Mouse (Mus musculus): Measurements from ENCODE around the gene Txnl4b. TPM values are rescaled to one million over a fixed set of nuclear protein-coding genes. Genes with fewer than 3 reads are reported as not detected.

Txnl4b gene
- polyA plus RNA-seq, 1 experiment: 10.5 TPM

GRCm38 (mm10) chr8:109542748-109543519 is 22.8 kb upstream of the Txnl4b start:
- H3K9ac ChIP-seq (ENCODE audit: low read depth, poor library complexity, severe bottlenecking): no peak overlapping the region
- H3K4me3 ChIP-seq (ENCODE audit: low read depth, low read length): no peak overlapping the region
- peaks cover 3% of the 10 kb centered on the region for H3K4me1 ChIP-seq (ENCODE audit: control insufficient read depth, insufficient read depth, low read length)
- H3K36me3 ChIP-seq (ENCODE audit: control insufficient read depth, insufficient read depth, low read length, poor library complexity, severe bottlenecking): peaks cover 3% of the 10 kb centered on the region; the same call in 1 of the 2 replicates
- H3K27me3 ChIP-seq (ENCODE audit: control insufficient read depth, insufficient read depth, low read length, poor library complexity, severe bottlenecking): no peaks in the 10 kb centered on the region
- no peaks in the 10 kb centered on the region for H3K9me3 ChIP-seq (replicated peaks; ENCODE audit: control insufficient read depth, insufficient read depth, low read length, poor library complexity, severe bottlenecking)
- TF ChIP-seq POLR2A (IDR thresholded peaks at IDR 0.05; ENCODE audit: insufficient read depth, low read length) (no peak), EP300 (IDR thresholded peaks at IDR 0.05; ENCODE audit: insufficient read depth, low read depth, low read length) (no peak)
- no peak overlapping the region for H3K27ac ChIP-seq (ENCODE audit: insufficient read depth, low read length)

DNA sequence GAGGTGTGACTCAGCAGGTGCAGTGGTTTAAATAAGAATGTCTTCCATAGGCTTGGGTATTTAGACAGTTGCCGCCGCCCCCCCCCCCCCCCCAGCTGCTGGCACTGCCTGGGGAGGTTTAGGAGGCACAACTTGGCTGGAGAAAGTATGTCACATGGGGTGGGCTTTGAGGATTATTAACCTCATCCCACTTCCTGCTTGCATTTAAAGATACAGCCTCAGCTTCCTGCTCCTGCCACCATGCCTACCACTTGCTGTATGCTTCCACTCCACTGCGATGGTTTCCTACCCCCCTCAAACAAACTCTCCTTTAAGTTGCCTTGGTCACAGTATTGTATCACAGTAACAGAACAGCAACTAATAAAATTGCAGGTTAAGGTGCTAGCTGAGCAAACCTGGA is 21.6 kb upstream of the Txnl4b start:
- Histone ChIP-seq H3K9ac (ENCODE audit: low read depth, poor library complexity, severe bottlenecking) (no peak overlapping the region), H3K4me3 (ENCODE audit: low read depth, low read length) (no peak overlapping the region), H3K27me3 (ENCODE audit: control insufficient read depth, insufficient read depth, low read length, poor library complexity, severe bottlenecking) (no peaks in the 10 kb centered on the region), H3K27ac (ENCODE audit: insufficient read depth, low read length) (no peak overlapping the region; the same call in 1 of the 2 replicates), H3K4me1 (ENCODE audit: control insufficient read depth, insufficient read depth, low read length) (peaks cover 3% of the 10 kb centered on the region), H3K36me3 (ENCODE audit: control insufficient read depth, insufficient read depth, low read length, poor library complexity, severe bottlenecking) (peaks cover 12% of the 10 kb centered on the region; the same call in 1 of the 2 replicates), H3K9me3 (replicated peaks; ENCODE audit: control insufficient read depth, insufficient read depth, low read length, poor library complexity, severe bottlenecking) (no peaks in the 10 kb centered on the region)
- TF ChIP-seq CTCF (IDR thresholded peaks at IDR 0.05; ENCODE audit: low read depth, low read length) (no peak), POLR2A (IDR thresholded peaks at IDR 0.05; ENCODE audit: insufficient read depth, low read length) (no peak), EP300 (IDR thresholded peaks at IDR 0.05; ENCODE audit: insufficient read depth, low read depth, low read length) (no peak)

GRCm38 (mm10) chr8:109551663-109552062 is 14.0 kb upstream of the Txnl4b start:
- H3K9ac ChIP-seq (ENCODE audit: low read depth, poor library complexity, severe bottlenecking): no peak overlapping the region
- no peak overlapping the region for H3K27ac ChIP-seq (ENCODE audit: insufficient read depth, low read length)
- no peaks in the 10 kb centered on the region for H3K4me1 ChIP-seq (ENCODE audit: control insufficient read depth, insufficient read depth, low read length)
- no peaks in the 10 kb centered on the region for H3K27me3 ChIP-seq (ENCODE audit: control insufficient read depth, insufficient read depth, low read length, poor library complexity, severe bottlenecking)
- no peaks in the 10 kb centered on the region for H3K9me3 ChIP-seq (replicated peaks; ENCODE audit: control insufficient read depth, insufficient read depth, low read length, poor library complexity, severe bottlenecking)
- peaks cover 77% of the 10 kb centered on the region for H3K36me3 ChIP-seq (ENCODE audit: control insufficient read depth, insufficient read depth, low read length, poor library complexity, severe bottlenecking)
- no peak overlapping the region for H3K4me3 ChIP-seq (ENCODE audit: low read depth, low read length)
- no peak for TF ChIP-seq EP300 (IDR thresholded peaks at IDR 0.05; ENCODE audit: insufficient read depth, low read depth, low read length)
- TF ChIP-seq CTCF (IDR thresholded peaks at IDR 0.05; ENCODE audit: low read depth, low read length): peak; percentile 81
- no peak for TF ChIP-seq POLR2A (IDR thresholded peaks at IDR 0.05; ENCODE audit: insufficient read depth, low read length)

GRCm38 (mm10) chr8:109563881-109564280 is 1.8 kb upstream of the Txnl4b start:
- TF ChIP-seq CTCF (IDR thresholded peaks at IDR 0.05; ENCODE audit: low read depth, low read length) (no peak), EP300 (IDR thresholded peaks at IDR 0.05; ENCODE audit: insufficient read depth, low read depth, low read length) (no peak), POLR2A (IDR thresholded peaks at IDR 0.05; ENCODE audit: insufficient read depth, low read length) (no peak)

DNA sequence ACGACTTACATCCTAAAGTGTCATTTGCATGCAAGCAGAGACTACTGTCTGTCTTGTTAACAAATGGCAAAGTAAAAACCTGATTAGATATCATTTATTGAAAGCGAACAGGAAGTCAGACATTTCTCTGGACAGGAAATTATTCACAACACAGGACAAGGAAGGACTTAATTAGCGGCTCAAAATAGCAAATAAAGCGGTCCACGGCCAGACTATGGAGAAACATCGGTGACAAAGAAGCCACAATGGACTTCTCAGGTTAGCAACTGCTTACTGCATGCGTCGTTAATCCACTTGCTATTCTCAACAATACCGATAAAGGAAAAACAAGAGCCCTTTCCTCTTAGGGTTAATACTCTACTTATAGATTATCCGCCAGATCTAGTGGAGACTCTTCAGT is 926 bp upstream of the Txnl4b start:
- Histone ChIP-seq H3K9me3 (replicated peaks; ENCODE audit: control insufficient read depth, insufficient read depth, low read length, poor library complexity, severe bottlenecking) (no peaks in the 10 kb centered on the region), H3K27ac (ENCODE audit: insufficient read depth, low read length) (peak overlapping the region; percentile 73; the same call in 1 of the 2 replicates), H3K4me1 (ENCODE audit: control insufficient read depth, insufficient read depth, low read length) (no peaks in the 10 kb centered on the region), H3K4me3 (ENCODE audit: low read depth, low read length) (peak overlapping the region; percentile 93), H3K9ac (ENCODE audit: low read depth, poor library complexity, severe bottlenecking) (peak overlapping the region; percentile 97), H3K36me3 (ENCODE audit: control insufficient read depth, insufficient read depth, low read length, poor library complexity, severe bottlenecking) (peaks cover 23% of the 10 kb centered on the region), H3K27me3 (ENCODE audit: control insufficient read depth, insufficient read depth, low read length, poor library complexity, severe bottlenecking) (no peaks in the 10 kb centered on the region)
- no peak for TF ChIP-seq POLR2A (IDR thresholded peaks at IDR 0.05; ENCODE audit: insufficient read depth, low read length)
- TF ChIP-seq EP300 (IDR thresholded peaks at IDR 0.05; ENCODE audit: insufficient read depth, low read depth, low read length): no peak
- TF ChIP-seq CTCF (IDR thresholded peaks at IDR 0.05; ENCODE audit: low read depth, low read length): no peak

More at GRCm38 (mm10) chr8:109563881-109564280, 1.8 kb upstream of the Txnl4b start:
- H3K9ac ChIP-seq (ENCODE audit: low read depth, poor library complexity, severe bottlenecking): no peak overlapping the region; the same call in 1 of the 2 replicates
- H3K36me3 ChIP-seq (ENCODE audit: control insufficient read depth, insufficient read depth, low read length, poor library complexity, severe bottlenecking): peaks cover 29% of the 10 kb centered on the region
- H3K4me1 ChIP-seq (ENCODE audit: control insufficient read depth, insufficient read depth, low read length): no peaks in the 10 kb centered on the region
- H3K9me3 ChIP-seq (replicated peaks; ENCODE audit: control insufficient read depth, insufficient read depth, low read length, poor library complexity, severe bottlenecking): no peaks in the 10 kb centered on the region
- no peak overlapping the region for H3K4me3 ChIP-seq (ENCODE audit: low read depth, low read length)
- H3K27me3 ChIP-seq (ENCODE audit: control insufficient read depth, insufficient read depth, low read length, poor library complexity, severe bottlenecking): no peaks in the 10 kb centered on the region
- no peak overlapping the region for H3K27ac ChIP-seq (ENCODE audit: insufficient read depth, low read length)

DNA sequence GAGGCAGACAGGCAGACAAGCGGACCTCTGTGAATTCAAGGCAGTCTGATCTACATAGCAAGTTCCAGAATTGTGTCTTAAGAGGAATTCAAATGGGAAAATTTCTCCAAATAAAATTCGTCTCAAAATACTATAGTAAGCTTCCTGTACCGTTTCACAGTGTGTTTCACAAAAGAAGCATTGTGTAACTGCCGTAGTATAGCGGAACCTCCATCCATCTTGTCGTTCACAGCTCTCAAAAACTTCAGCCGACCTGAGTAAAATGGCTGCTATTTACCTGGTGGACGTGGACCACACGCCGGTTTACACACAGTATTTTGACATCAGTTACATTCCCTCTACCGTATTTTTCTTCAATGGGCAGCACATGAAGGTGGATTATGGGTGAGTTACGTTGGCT is 5.4 kb downstream of the Txnl4b start:
- TF ChIP-seq CTCF (IDR thresholded peaks at IDR 0.05; ENCODE audit: low read depth, low read length): no peak
- no peak for TF ChIP-seq EP300 (IDR thresholded peaks at IDR 0.05; ENCODE audit: insufficient read depth, low read depth, low read length)
- TF ChIP-seq POLR2A (IDR thresholded peaks at IDR 0.05; ENCODE audit: insufficient read depth, low read length): no peak
- H3K36me3 ChIP-seq (ENCODE audit: control insufficient read depth, insufficient read depth, low read length, poor library complexity, severe bottlenecking): no peaks in the 10 kb centered on the region
- H3K9ac ChIP-seq (ENCODE audit: low read depth, poor library complexity, severe bottlenecking): no peak overlapping the region
- no peak overlapping the region for H3K27ac ChIP-seq (ENCODE audit: insufficient read depth, low read length)
- no peak overlapping the region for H3K4me3 ChIP-seq (ENCODE audit: low read depth, low read length)
- H3K9me3 ChIP-seq (replicated peaks; ENCODE audit: control insufficient read depth, insufficient read depth, low read length, poor library complexity, severe bottlenecking): no peaks in the 10 kb centered on the region
- H3K27me3 ChIP-seq (ENCODE audit: control insufficient read depth, insufficient read depth, low read length, poor library complexity, severe bottlenecking): no peaks in the 10 kb centered on the region
- no peaks in the 10 kb centered on the region for H3K4me1 ChIP-seq (ENCODE audit: control insufficient read depth, insufficient read depth, low read length)

All from ES-Bruce4 (cell line).